Mouse (Mus musculus): ENCODE data around the gene Slc36a3. TPM values are rescaled to one million over a fixed set of nuclear protein-coding genes. Genes with fewer than 3 reads are reported as not detected.
"Not testable (repeated sequence)": the region's sequence is repeated elsewhere in the genome, so short reads cannot be mapped to it uniquely, and the experiment has no call there.

The Slc36a3 gene
- total RNA-seq, 2 experiments from 2014 or later, result not detected

- no peak for DNase-seq (ENCODE audit: low spot score)
- intact Hi-C loops (cut with DNase I), result no loop called here
Measured at GRCm38 (mm10) chr11:55147423-55147822, 4.1 kb downstream of the Slc36a3 start.

GRCm38 (mm10) chr11:55146855-55147254, 4.7 kb downstream of the Slc36a3 start:
- intact Hi-C loops (cut with DNase I), result no loop called here
- DNase-seq (ENCODE audit: low spot score), result no peak

- no peak for DNase-seq (ENCODE audit: low spot score)
- intact Hi-C loops (cut with DNase I), result no loop called here
Measured at GRCm38 (mm10) chr11:55144011-55144410, 7.5 kb downstream of the Slc36a3 start.

GRCm38 (mm10) chr11:55141502-55141901, 10.0 kb downstream of the Slc36a3 start:
- intact Hi-C loops (cut with DNase I), result no loop called here
- no peak for DNase-seq (ENCODE audit: low spot score)

DNA sequence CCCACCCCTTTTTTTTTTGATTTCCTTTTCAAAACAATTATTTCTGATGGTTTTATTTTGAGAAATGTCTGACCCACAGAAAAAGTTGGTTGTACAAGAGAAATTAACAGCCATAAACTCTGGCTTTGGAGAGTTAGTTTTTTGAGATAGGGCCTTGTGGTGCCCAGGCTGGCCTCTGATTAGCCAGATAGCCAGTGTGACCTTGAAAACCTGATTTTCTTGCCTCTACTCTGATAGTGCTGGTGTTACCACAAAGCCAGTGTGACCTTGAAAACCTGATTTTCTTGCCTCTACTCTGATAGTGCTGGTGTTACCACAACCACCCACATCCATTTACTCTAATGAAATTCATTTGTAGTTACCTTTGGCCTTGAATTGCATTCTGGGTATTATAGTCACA, 13.9 kb downstream of the Slc36a3 start:
- DNase-seq (ENCODE audit: low spot score), result no peak
- intact Hi-C loops (cut with DNase I), result no loop called here

GRCm38 (mm10) chr11:55136770-55137547, 14.5 kb downstream of the Slc36a3 start:
- no peak for DNase-seq (ENCODE audit: low spot score)
- intact Hi-C loops (cut with DNase I), result no loop called here

DNA sequence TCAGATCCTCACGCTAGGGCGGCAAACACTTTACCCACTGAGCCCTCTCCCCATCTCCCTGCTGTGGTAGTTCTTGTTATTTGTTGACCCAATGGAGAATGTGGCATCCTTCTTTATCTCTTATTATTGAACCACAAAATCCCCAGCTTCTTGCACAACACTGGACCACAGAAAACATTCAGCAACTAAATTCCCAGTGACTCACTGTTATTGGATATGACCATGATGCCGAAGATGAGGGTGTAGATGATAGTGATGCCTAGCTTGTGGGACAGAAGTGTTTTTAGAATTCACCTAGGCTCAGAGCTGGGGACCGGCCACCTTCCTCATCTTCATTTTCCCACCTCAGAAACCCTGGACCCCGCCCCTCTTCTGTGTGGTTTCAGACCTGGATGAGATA, 16.6 kb downstream of the Slc36a3 start:
- intact Hi-C loops (cut with DNase I), result no loop called here
- DNase-seq (ENCODE audit: low spot score), result no peak

DNA sequence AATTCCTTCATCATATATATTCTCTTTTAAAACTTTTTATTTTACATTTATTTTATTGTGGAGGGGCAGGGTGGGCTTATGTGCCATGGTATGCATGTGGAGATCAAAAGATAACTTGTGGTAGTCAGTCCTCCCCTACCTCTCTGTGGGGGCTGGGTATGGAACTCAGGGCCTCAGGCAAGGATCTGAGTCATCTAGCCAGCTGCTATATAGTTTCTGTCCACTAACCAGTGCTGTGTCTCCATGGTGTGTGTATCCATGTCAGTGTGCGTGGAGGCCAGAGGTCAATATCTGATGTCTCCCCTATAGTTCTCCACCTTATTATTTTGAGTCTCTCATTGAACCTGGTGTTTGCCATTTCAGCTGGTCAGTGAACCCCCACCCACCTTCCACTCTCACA, 17.1 kb downstream of the Slc36a3 start:
- no peak for DNase-seq (ENCODE audit: low spot score)
- intact Hi-C loops (cut with DNase I), result no loop called here

- DNase-seq (ENCODE audit: low spot score), result no peak
- intact Hi-C loops (cut with DNase I), result no loop called here
Measured at GRCm38 (mm10) chr11:55133204-55133603, 18.3 kb downstream of the Slc36a3 start.

- no peak for DNase-seq (ENCODE audit: low spot score)
- intact Hi-C loops (cut with DNase I), result no loop called here
Measured at GRCm38 (mm10) chr11:55131946-55132345, 19.6 kb downstream of the Slc36a3 start.

- intact Hi-C loops (cut with DNase I), result no loop called here
- DNase-seq (ENCODE audit: low spot score), result no peak
Measured at GRCm38 (mm10) chr11:55131077-55131742, 20.3 kb downstream of the Slc36a3 start.

GRCm38 (mm10) chr11:55128411-55128810, 23.1 kb downstream of the Slc36a3 start:
- intact Hi-C loops (cut with DNase I), result no loop called here
- DNase-seq (ENCODE audit: low spot score), result no peak

DNA sequence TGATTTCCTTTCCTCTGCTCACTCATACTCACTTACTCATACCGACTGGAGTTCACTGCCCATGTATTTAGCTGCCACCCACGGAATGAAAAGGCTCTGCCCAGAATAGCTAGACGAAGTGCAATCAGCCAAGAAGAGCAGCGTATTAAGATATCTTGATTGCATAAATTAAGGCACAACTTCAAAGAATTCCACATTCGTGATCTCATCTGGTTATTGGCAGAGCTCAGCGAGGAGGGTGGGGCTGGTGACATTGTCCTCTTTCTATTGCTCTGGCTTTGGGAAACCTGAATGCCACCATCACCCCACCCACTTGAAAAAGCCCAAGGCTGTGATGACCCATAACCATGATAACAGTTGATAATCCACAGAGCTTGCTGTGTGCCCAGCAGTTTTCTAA, 23.6 kb downstream of the Slc36a3 start:
- no peak for DNase-seq (ENCODE audit: low spot score)
- intact Hi-C loops (cut with DNase I), result no loop called here

GRCm38 (mm10) chr11:55126663-55127062, 24.8 kb downstream of the Slc36a3 start:
- no peak for DNase-seq (ENCODE audit: low spot score)
- intact Hi-C loops (cut with DNase I), result no loop called here

- DNase-seq (ENCODE audit: low spot score), result no peak
- intact Hi-C loops (cut with DNase I), result no loop called here
Measured at GRCm38 (mm10) chr11:55121430-55121829, 30.1 kb downstream of the Slc36a3 start.

DNA sequence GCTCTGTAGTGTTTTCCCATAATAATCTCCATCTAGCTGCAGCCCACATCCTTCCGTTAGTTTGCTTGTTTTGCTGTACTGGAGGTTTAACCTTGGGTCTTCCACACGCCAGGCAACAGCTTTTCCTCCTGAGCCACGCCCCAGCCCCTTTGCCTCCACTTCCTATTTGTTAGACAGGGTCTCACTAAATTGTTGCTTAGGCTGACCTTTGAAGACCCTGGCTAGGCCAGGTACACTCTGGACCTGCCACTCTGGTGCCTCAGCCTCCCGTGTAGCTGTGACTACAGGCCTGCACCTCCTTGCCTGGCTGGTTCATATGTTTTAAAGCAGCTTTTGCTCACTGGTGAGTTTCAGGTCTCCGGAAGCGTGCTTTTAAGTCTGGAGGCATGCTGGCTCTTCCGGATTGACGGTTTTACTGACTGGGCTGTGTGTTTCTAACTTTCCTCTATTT, 30.7 kb downstream of the Slc36a3 start:
- no peak for DNase-seq (ENCODE audit: low spot score)
- intact Hi-C loops (cut with DNase I), result no loop called here

DNA sequence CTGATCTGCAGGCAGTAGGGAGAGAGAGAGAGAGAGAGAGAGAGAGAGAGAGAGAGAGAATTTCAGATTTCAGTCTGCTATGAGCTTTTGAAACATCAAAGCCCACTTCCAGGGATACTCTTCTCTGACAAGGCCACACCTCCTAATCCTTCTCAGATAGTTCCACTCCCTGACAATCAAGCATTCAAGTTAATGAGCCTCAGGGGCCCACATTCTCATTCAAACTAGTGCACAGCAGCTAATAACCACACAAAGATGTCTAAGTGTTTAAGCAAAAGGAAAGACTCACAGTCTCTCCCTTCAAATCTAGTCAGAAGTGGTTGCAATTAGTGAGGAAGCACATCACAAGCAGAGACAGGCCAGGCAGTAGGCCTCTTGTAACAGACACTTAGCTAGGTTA, 31.2 kb downstream of the Slc36a3 start:
- DNase-seq (ENCODE audit: low spot score), result no peak
- intact Hi-C loops (cut with DNase I), result no loop called here

GRCm38 (mm10) chr11:55117031-55117430, 34.5 kb downstream of the Slc36a3 start:
- intact Hi-C loops (cut with DNase I), result no loop called here

DNA sequence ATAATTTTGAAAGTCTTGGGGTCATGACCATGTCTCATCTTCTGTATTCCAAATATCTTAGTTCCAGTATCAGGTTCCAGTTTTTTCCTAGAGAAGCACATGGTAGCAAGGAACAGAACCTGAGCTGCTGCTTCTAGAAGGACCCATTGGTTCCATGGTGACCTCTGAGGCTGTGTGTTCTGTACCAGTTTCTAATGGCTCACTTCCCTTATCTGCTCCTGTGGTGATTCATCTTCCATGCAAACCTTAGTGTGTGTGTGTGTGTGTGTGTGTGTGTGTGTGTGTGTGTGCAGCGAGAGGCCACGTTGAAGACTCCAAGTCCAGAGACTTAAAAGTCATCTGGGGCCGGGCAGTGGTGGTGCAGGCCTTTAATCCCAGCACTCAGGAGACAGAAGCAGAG, 35.5 kb downstream of the Slc36a3 start:
- no peak for DNase-seq (ENCODE audit: low spot score)
- intact Hi-C loops (cut with DNase I), result no loop called here

More at GRCm38 (mm10) chr11:55117031-55117430, 34.5 kb downstream of the Slc36a3 start:
- no peak for DNase-seq (ENCODE audit: low spot score)

DNA sequence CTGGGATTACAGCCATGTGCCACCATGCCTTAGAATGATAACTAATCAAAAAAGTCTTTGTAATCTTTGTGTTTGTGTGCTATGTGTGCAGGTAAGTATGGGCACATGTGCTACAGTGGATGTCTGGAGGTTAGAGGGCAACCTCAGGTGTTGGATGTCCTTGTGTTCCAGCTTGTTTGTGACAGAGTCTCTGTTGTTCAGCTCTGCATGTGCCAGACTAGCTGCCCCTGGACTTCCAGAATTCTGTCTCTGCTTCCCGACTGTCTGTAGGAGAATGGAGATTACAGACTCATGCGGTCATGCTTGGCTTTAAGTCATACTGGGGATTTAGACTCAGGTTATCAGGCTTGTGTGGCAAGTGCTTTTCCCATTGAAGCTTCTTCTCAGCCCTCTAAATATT, 37.2 kb downstream of the Slc36a3 start:
- intact Hi-C loops (cut with DNase I), result no loop called here

GRCm38 (mm10) chr11:55113861-55114250, 37.7 kb downstream of the Slc36a3 start:
- intact Hi-C loops (cut with DNase I); DNase-seq (ENCODE audit: low spot score): not testable (repeated sequence)

More for the DNA sequence above, 37.2 kb downstream of the Slc36a3 start:
- DNase-seq (ENCODE audit: low spot score), result no peak

Data from heart, postnatal 25 days (tissue).